Mouse (Mus musculus): ENCODE data around the gene Tbrg1. TPM values are rescaled to one million over a fixed set of nuclear protein-coding genes. Genes with fewer than 3 reads are reported as not detected.

Gene Tbrg1
- polyA plus RNA-seq, 1 experiment from 2014 or later: 261 TPM

DNA sequence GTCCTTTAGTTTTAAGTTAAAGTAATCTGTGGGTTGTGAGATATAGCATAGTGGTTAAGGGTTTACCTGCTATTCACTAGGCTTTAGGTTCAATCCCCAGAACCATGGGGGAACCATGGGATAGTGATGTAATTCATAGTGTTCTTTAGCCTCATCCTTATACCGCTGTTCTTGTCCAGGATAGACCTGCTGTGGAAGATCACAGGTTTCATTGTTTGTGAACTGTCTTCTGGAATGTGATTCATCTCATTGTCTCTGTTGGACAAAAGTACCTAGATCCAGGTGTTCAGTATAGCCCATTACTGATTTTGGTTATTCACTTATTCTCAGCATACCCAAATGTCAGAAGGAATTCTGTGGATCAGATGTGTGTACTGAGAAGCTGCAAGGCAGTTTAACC, 29.8 kb downstream of the Tbrg1 start:
- ATAC-seq: no peak
- H3K4me1 ChIP-seq (replicated peaks; ENCODE audit: control insufficient read depth, insufficient read depth, low read length): no peaks in the 10 kb centered on the region
- no peaks in the 10 kb centered on the region for H3K9me3 ChIP-seq (ENCODE audit: control insufficient read depth)
- H3K27me3 ChIP-seq (replicated peaks; ENCODE audit: control insufficient read depth, insufficient read depth, low read length): no peaks in the 10 kb centered on the region
- H3K36me3 ChIP-seq (ENCODE audit: control insufficient read depth, insufficient read depth): peaks cover 3% of the 10 kb centered on the region; the same call in 1 of the 2 replicates
- H3K9ac ChIP-seq (ENCODE audit: low read depth, low read length): no peak overlapping the region
- TF ChIP-seq CTCF (IDR thresholded peaks at IDR 0.05; ENCODE audit: low read depth): no peak
- no peak overlapping the region for H3K27ac ChIP-seq (ENCODE audit: low read depth, low read length)
- H3K4me2 ChIP-seq (replicated peaks; ENCODE audit: low read depth): no peak overlapping the region
- 95% methylated on average over 1 of the region's 1 CpGs for WGBS
- no peak overlapping the region for H3K4me3 ChIP-seq (ENCODE audit: low read depth, low read length)

DNA sequence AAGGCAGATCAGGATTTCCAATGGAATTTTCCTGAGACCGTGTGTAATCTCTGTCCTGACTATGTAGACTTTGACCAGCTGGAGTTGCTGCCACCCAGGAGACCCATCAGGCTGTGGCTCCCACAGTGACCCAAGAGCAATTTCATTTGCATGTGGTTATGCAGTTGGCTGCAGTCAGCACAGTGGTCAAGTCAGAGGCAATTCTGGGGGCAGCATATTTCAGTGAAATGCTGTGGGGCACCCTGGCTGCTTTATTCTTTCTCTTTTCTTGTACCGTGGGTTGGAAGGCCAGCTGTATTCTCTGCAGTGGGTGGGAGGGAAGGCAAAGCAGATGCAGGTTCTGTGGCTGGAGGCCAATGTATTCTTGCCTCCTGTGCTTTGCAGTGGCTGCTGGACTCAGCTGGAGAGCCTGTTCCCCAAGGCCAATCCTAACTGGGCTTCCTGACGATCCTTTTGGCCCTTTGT, 31.0 kb downstream of the Tbrg1 start:
- Histone ChIP-seq H3K9me3 (ENCODE audit: control insufficient read depth) (no peaks in the 10 kb centered on the region), H3K4me3 (ENCODE audit: low read depth, low read length) (no peak overlapping the region), H3K27ac (ENCODE audit: low read depth, low read length) (no peak overlapping the region), H3K27me3 (replicated peaks; ENCODE audit: control insufficient read depth, insufficient read depth, low read length) (no peaks in the 10 kb centered on the region), H3K9ac (ENCODE audit: low read depth, low read length) (no peak overlapping the region), H3K36me3 (ENCODE audit: control insufficient read depth, insufficient read depth) (peaks cover 3% of the 10 kb centered on the region; the same call in 1 of the 2 replicates), H3K4me2 (replicated peaks; ENCODE audit: low read depth) (no peak overlapping the region), H3K4me1 (replicated peaks; ENCODE audit: control insufficient read depth, insufficient read depth, low read length) (no peaks in the 10 kb centered on the region)
- no peak for TF ChIP-seq CTCF (IDR thresholded peaks at IDR 0.05; ENCODE audit: low read depth)
- WGBS: 20% methylated on average over 3 of the region's 3 CpGs
- ATAC-seq: peak; percentile 66; the same call in 1 of the 2 replicates

DNA sequence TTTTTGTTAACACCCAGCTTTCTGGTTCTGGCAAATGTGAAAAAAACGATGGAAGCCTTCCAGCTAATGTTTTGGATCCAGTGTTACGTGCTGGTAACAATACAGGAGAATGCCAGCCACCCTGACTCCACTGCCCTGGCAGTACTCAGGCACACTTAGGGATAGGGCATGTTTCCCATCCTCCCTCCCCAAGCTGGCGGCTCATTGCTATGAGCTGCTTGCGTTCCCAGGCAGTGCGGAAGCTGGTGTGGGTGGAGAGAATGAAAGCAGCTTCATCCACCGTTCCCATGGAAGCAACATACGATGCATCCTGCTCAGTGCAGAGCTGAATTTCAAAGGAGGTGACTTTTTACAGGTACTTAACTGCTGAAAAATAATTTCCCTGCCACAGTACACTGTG, 31.5 kb downstream of the Tbrg1 start:
- no peak overlapping the region for H3K4me3 ChIP-seq (ENCODE audit: low read depth, low read length)
- H3K9me3 ChIP-seq (ENCODE audit: control insufficient read depth): no peaks in the 10 kb centered on the region
- ATAC-seq: peak; percentile 22; the same call in 1 of the 2 replicates
- H3K27ac ChIP-seq (ENCODE audit: low read depth, low read length): no peak overlapping the region
- no peak for TF ChIP-seq CTCF (IDR thresholded peaks at IDR 0.05; ENCODE audit: low read depth)
- H3K9ac ChIP-seq (ENCODE audit: low read depth, low read length): no peak overlapping the region
- H3K36me3 ChIP-seq (ENCODE audit: control insufficient read depth, insufficient read depth): peaks cover 3% of the 10 kb centered on the region; the same call in 1 of the 2 replicates
- 47% methylated on average over 7 of the region's 7 CpGs for WGBS
- no peak overlapping the region for H3K4me2 ChIP-seq (replicated peaks; ENCODE audit: low read depth)
- no peaks in the 10 kb centered on the region for H3K4me1 ChIP-seq (replicated peaks; ENCODE audit: control insufficient read depth, insufficient read depth, low read length)
- no peaks in the 10 kb centered on the region for H3K27me3 ChIP-seq (replicated peaks; ENCODE audit: control insufficient read depth, insufficient read depth, low read length)

DNA sequence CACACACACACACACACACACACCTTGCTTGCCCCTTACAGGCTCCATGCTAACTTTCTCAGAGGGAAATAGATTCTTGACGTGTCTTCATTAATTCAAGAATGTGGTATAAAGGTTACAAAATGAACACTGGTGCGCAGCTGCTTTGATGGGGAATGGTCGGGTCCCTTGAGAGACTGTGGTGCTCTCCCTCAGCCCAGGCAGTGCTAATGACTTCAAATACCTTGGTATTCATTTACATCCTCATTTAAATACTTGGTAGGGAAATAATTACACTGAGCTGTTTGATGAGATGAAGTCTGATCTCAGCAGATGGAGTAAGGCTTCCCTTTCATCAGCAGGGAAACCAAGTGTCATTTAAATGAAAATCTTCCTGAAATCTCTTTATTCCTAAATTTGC, 32.0 kb downstream of the Tbrg1 start:
- no peaks in the 10 kb centered on the region for H3K9me3 ChIP-seq (ENCODE audit: control insufficient read depth)
- H3K4me2 ChIP-seq (replicated peaks; ENCODE audit: low read depth): no peak overlapping the region
- no peaks in the 10 kb centered on the region for H3K27me3 ChIP-seq (replicated peaks; ENCODE audit: control insufficient read depth, insufficient read depth, low read length)
- H3K9ac ChIP-seq (ENCODE audit: low read depth, low read length): no peak overlapping the region
- no peaks in the 10 kb centered on the region for H3K4me1 ChIP-seq (replicated peaks; ENCODE audit: control insufficient read depth, insufficient read depth, low read length)
- peaks cover 3% of the 10 kb centered on the region; the same call in 1 of the 2 replicates for H3K36me3 ChIP-seq (ENCODE audit: control insufficient read depth, insufficient read depth)
- no peak for ATAC-seq
- H3K4me3 ChIP-seq (ENCODE audit: low read depth, low read length): no peak overlapping the region
- no peak for TF ChIP-seq CTCF (IDR thresholded peaks at IDR 0.05; ENCODE audit: low read depth)
- 79% methylated on average over 3 of the region's 3 CpGs for WGBS
- no peak overlapping the region for H3K27ac ChIP-seq (ENCODE audit: low read depth, low read length)

DNA sequence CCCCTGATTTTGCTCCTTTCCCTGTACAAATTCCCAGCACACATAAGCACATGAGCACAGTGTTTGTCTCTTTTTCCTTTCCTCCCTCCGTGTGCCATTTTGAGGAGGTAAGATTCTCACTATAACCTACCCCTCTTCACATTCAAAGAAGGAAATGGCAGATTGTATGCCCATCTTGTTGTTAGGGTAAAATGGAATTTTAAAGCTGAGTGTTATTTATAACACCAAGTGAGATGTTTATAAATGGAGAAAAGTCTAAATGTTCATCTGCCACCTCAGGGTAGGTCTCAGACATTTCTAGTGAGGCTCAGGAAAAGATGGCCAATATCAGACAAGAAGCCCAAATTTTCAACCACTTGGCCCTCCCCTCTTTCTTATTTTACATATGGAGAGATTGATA, 32.6 kb downstream of the Tbrg1 start:
- H3K27me3 ChIP-seq (replicated peaks; ENCODE audit: control insufficient read depth, insufficient read depth, low read length): no peaks in the 10 kb centered on the region
- no peak overlapping the region for H3K9ac ChIP-seq (ENCODE audit: low read depth, low read length)
- no peak overlapping the region for H3K4me2 ChIP-seq (replicated peaks; ENCODE audit: low read depth)
- no peaks in the 10 kb centered on the region for H3K4me1 ChIP-seq (replicated peaks; ENCODE audit: control insufficient read depth, insufficient read depth, low read length)
- no peak overlapping the region for H3K27ac ChIP-seq (ENCODE audit: low read depth, low read length)
- peaks cover 3% of the 10 kb centered on the region; the same call in 1 of the 2 replicates for H3K36me3 ChIP-seq (ENCODE audit: control insufficient read depth, insufficient read depth)
- 90% methylated on average over 1 of the region's 1 CpGs for WGBS
- no peak for TF ChIP-seq CTCF (IDR thresholded peaks at IDR 0.05; ENCODE audit: low read depth)
- no peak for ATAC-seq
- no peak overlapping the region for H3K4me3 ChIP-seq (ENCODE audit: low read depth, low read length)
- H3K9me3 ChIP-seq (ENCODE audit: control insufficient read depth): no peaks in the 10 kb centered on the region

DNA sequence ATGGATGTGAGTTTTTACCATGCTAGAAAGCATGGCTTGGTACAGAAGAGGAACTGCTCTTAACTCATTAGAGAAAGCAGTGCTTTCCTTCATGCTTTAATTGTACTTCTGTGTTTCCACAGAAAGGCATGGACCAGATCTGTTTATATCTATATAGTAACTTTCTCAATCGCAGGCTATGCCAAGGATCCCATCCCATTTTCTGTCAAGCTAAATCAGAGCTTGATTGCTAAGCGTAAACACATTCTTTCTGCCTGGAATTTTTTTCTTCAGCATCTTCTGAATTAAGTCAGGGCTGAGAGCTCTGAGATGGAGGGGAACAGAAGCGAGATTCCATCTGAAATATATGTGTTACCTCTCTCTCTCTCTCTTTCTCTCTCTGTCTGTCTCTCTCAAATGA, 33.1 kb downstream of the Tbrg1 start:
- TF ChIP-seq CTCF (IDR thresholded peaks at IDR 0.05; ENCODE audit: low read depth): no peak
- Histone ChIP-seq H3K4me3 (ENCODE audit: low read depth, low read length) (no peak overlapping the region), H3K27me3 (replicated peaks; ENCODE audit: control insufficient read depth, insufficient read depth, low read length) (no peaks in the 10 kb centered on the region), H3K36me3 (ENCODE audit: control insufficient read depth, insufficient read depth) (peaks cover 3% of the 10 kb centered on the region; the same call in 1 of the 2 replicates), H3K4me2 (replicated peaks; ENCODE audit: low read depth) (no peak overlapping the region), H3K4me1 (replicated peaks; ENCODE audit: control insufficient read depth, insufficient read depth, low read length) (no peaks in the 10 kb centered on the region), H3K9me3 (ENCODE audit: control insufficient read depth) (no peaks in the 10 kb centered on the region), H3K27ac (ENCODE audit: low read depth, low read length) (no peak overlapping the region), H3K9ac (ENCODE audit: low read depth, low read length) (no peak overlapping the region)
- WGBS: 75% methylated on average over 3 of the region's 3 CpGs
- ATAC-seq: no peak

DNA sequence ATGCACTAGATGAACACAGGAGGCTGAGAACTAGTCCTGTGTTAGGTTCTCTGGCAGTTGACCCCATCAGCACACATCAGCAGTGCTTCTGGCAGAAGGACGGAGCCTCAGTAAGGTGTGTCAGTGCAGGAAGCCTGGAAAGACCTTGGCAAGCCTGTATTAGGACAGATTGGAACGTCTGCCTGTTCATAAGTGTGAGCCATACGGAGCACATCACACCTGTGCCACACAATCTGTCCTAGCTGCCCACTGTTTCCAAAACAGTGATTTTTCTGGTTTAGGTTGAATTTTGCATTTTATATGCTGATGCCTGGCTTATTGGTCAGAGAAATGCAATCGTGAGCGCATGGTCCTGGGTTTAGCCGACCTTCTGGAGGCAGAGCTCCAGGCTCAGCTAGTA, 35.8 kb downstream of the Tbrg1 start:
- H3K4me3 ChIP-seq (ENCODE audit: low read depth, low read length): no peak overlapping the region
- no peak overlapping the region for H3K4me2 ChIP-seq (replicated peaks; ENCODE audit: low read depth)
- no peak for TF ChIP-seq CTCF (IDR thresholded peaks at IDR 0.05; ENCODE audit: low read depth)
- WGBS: 81% methylated on average over 6 of the region's 6 CpGs
- H3K27ac ChIP-seq (ENCODE audit: low read depth, low read length): no peak overlapping the region
- no peaks in the 10 kb centered on the region for H3K4me1 ChIP-seq (replicated peaks; ENCODE audit: control insufficient read depth, insufficient read depth, low read length)
- no peaks in the 10 kb centered on the region for H3K9me3 ChIP-seq (ENCODE audit: control insufficient read depth)
- no peak overlapping the region for H3K9ac ChIP-seq (ENCODE audit: low read depth, low read length)
- H3K27me3 ChIP-seq (replicated peaks; ENCODE audit: control insufficient read depth, insufficient read depth, low read length): no peaks in the 10 kb centered on the region
- no peak for ATAC-seq
- H3K36me3 ChIP-seq (ENCODE audit: control insufficient read depth, insufficient read depth): no peaks in the 10 kb centered on the region

All from intestine, postnatal 0 days (tissue).